Mouse (Mus musculus) bone marrow macrophage, adult 2 months (primary cell): Measurements from ENCODE around the gene Cckbr. TPM values are rescaled to one million over a fixed set of nuclear protein-coding genes. Genes with fewer than 3 reads are reported as not detected.
"Not testable (repeated sequence)": the region's sequence is repeated elsewhere in the genome, so short reads cannot be mapped to it uniquely, and the experiment has no call there.

ENCODE experiments used
- H3K27ac ChIP-seq: 2 replicates; pipeline ENCODE4 v1.5.1; 2012; ENCODE audit warnings: low read depth, low read length; ENCODE audit not compliant: insufficient read depth
- H3K4me1 ChIP-seq: 2 replicates; pipeline ENCODE4 v1.6.1; 2012; ENCODE audit warnings: low read length; ENCODE audit not compliant: control insufficient read depth, insufficient read depth
- H3K4me3 ChIP-seq: 2 replicates; pipeline ENCODE4 v1.5.1; 2012; ENCODE audit warnings: mild to moderate bottlenecking, low read length, moderate library complexity; ENCODE audit not compliant: insufficient read depth
- CTCF ChIP-seq: IDR thresholded peaks from 2 replicates; pipeline ENCODE4 v1.5.1; 2012; ENCODE audit warnings: low read depth, mild to moderate bottlenecking, low read length, moderate library complexity
- POLR2A ChIP-seq: IDR thresholded peaks from 2 replicates; pipeline ENCODE4 v1.6.1; 2012; ENCODE audit warnings: mild to moderate bottlenecking, low read depth, low read length, borderline replicate concordance
- polyA plus RNA-seq: library from polyadenylated mRNA; stranded (reverse); fragments of >200 nt; gene quantifications from 2 replicates; pipeline ENCODE4 v1.2.4, GENCODE M21; 2012; ENCODE audit not compliant: missing spikeins, insufficient read depth, insufficient read length

The Cckbr gene
- polyA plus RNA-seq, 1 experiment: not detected

DNA sequence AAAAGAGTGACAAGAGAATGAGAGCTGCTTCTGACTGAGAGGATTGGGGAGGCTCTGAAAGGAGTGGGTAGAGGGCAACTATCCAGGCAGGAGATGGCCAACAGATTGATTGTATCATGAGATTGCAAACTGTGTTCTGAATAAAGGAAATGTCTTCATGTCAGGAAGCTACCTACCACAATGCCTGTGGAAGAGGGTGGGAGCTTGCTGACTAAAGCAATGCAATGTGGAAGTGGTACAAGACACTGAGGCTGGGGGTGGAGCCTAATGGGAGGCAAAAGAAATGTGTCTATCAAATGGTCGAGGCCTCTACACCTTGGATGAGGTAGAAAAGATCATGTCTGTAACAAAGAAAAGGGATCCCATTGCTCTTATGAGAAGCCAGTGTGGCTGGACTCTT is 19.2 kb upstream of the Cckbr start:
- Histone ChIP-seq H3K27ac (no peak overlapping the region), H3K4me1 (no peaks in the 10 kb centered on the region; the same call in 1 of the 2 replicates), H3K4me3 (no peak overlapping the region)
- TF ChIP-seq POLR2A (no peak), CTCF (no peak)

DNA sequence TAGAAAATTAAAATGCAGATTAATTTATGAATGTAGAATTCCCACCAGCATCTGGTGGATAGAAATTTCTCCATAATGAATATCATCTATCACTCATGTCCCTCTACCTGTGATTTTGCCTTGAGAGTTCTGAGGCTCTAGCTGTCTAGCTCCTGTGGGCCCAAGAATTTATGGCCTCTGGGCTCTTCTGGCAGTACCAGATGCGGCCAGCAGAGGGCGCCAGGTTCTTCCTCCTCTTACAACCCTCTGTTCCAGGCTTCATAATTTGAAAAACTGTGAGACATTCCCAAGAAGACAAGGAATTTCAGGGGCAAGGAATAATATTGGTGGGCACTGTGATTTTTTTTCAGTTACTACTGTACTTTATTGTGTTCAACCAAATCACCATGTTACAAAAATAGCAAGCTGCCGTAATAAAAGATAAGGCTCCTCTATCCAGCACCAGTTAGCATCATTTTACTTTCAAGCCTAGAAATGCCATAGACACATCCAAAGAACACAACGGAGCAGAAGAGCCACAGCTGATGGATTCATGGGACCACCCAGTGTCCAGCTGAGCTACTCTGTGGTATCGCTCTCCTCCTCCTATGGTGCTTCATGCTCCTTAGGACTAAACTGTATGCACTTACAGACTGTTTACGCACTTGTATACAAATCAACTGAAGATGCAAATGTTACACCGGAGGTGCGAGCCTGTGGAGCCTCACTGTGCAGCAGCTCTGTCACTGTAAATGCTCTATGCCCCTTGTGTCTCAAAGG is 13.5 kb upstream of the Cckbr start:
- not testable (repeated sequence) for H3K4me3 ChIP-seq, H3K27ac ChIP-seq, H3K4me1 ChIP-seq
- TF ChIP-seq CTCF: peak; percentile 94

DNA sequence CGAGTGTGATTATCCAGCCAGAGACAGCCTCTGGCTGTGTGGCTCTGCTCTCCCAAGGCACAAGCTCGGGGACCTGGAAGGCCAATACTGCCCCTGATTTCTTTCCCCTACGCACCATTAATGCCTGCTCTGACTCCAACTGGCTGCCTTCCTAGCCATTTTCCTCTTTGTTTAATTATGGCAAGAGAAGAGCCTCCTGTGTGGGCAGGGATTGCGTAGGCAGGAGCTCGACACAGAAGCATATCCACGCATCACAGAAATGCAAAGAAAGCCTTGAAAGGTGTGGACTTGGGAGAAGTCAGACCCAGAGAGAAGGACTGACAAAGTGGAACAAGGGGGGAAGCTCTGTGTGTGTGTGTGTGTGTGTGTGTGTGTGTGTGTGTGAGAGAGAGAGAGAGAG is 11.1 kb upstream of the Cckbr start:
- Histone ChIP-seq H3K27ac (no peak overlapping the region), H3K4me3 (no peak overlapping the region), H3K4me1 (no peaks in the 10 kb centered on the region)
- TF ChIP-seq POLR2A (no peak), CTCF (no peak)

DNA sequence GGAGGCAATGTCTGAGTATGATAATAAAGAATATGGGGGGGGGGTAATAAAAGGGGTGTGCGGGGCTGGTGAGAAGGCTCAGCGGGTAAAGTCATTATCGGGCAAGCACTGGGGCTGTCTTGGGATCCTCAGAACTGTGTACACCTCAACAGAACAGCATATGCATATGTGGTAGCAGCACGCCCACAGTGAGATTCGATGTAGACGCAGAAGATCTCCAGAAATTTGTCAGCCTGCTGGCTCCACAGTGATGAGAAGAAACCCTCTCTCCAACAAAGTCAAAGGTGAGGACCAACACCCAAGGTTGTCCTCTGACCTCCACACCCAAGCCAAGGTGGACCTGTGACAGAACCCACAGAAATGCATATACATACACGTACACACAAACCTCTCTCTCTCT is 9.0 kb upstream of the Cckbr start:
- TF ChIP-seq CTCF (no peak), POLR2A (no peak)
- Histone ChIP-seq H3K4me1 (no peaks in the 10 kb centered on the region), H3K4me3 (no peak overlapping the region), H3K27ac (no peak overlapping the region)

DNA sequence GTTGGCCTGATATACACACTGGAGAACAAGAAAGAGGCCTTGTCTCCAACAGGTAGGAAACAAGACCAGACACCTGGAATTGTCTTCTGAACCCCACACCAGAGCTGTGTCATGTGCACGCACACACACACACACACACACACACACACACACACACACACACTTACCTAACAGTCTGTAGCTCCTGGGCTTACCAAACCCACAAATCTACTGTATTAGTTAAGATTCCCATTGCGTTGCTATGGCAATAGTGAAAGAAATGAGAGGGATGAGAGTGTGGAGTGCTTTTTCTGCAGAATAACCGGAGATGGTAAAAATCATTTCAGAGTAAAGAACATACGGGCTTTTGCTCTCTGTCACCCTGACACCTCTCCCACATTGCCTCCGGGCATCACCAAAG is 7.4 kb upstream of the Cckbr start:
- H3K4me3 ChIP-seq: no peak overlapping the region

DNA sequence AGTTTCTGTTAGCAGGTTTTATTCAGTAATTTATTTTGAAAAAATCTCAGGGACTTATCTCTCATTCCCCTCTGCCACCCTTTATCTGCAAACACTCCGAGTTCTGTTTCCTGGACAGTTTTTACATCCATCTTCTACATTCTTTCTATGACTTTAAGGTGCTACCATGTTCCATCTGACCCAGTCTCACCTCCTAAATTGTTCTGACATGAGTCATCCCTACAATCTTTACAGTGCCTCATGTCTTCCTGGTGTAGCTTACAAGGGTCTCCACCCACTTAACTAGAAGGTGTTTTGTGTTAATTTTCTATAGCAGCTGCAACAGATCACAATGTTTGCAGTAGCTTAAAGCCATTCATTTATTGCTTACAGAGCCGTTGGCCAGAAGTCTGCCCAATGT is 4.6 kb upstream of the Cckbr start:
- Histone ChIP-seq H3K4me1 (no peaks in the 10 kb centered on the region), H3K27ac (no peak overlapping the region), H3K4me3 (no peak overlapping the region)
- no peak for TF ChIP-seq CTCF

More for the DNA sequence above, 7.4 kb upstream of the Cckbr start:
- H3K4me1 ChIP-seq: no peaks in the 10 kb centered on the region
- no peak overlapping the region for H3K27ac ChIP-seq
- no peak for TF ChIP-seq CTCF
- TF ChIP-seq POLR2A: no peak

DNA sequence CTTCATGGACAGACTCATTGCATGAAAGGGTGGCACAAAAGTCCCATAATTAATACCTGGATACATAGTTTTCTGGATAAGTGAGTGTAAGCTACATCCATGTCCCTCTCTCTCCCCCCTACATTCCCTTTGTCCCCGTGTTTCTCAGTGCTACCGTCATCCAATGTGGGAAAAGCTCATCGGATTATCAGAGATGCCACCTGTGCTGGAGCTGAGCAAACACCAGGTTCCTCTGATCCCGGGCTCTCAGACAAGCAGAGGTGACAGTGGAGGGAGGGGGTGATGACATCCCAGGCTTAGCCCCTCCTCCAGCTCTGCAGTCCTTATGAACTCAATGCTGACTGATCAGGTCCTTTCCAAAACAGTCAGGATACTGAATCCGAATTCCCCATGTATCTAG is 1.2 kb upstream of the Cckbr start:
- Histone ChIP-seq H3K4me1 (no peaks in the 10 kb centered on the region), H3K4me3 (no peak overlapping the region), H3K27ac (no peak overlapping the region)
- TF ChIP-seq CTCF (no peak), POLR2A (no peak)

DNA sequence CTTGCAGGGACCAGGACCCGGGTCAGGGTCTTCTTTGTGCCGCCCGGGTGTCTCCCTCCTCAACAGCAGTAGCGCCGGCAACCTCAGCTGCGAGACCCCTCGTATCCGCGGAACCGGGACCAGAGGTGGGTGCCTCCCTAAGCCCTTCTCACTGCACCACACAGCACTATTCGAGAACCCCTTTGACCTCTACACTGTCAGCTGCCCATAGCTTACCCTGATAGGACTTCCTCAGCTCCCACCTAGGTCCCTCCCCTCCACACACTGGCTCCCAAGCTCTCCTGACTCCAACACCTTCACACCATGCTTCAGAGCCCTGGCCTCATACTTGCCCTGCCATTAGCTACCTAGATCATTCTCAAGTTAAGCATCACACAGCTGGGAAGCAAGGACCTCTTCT is 520 bp downstream of the Cckbr start:
- H3K4me1 ChIP-seq: no peaks in the 10 kb centered on the region
- H3K27ac ChIP-seq: no peak overlapping the region
- no peak overlapping the region for H3K4me3 ChIP-seq
- TF ChIP-seq POLR2A: no peak
- TF ChIP-seq CTCF: no peak

DNA sequence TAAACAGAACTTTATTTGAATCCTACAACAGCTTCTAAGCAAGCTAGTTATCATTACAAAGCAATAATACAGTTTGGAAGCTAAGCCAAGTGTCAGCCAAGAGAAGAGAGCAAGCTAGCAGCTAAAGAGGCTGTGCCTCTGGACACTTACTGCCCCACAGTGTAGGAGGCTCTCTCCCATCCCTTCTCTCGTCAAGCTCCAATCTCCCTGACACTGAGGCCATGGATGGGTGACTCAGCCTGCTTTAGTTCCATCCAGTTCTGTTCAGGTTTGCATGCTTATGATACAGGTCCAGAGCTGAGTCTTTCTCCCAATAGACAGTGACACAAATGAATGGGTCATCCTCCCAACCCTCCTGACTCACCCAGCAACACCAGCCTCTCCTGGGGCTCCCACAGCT is 6.5 kb downstream of the Cckbr start:
- no peak overlapping the region for H3K27ac ChIP-seq
- no peaks in the 10 kb centered on the region for H3K4me1 ChIP-seq
- no peak for TF ChIP-seq CTCF
- TF ChIP-seq POLR2A: no peak

DNA sequence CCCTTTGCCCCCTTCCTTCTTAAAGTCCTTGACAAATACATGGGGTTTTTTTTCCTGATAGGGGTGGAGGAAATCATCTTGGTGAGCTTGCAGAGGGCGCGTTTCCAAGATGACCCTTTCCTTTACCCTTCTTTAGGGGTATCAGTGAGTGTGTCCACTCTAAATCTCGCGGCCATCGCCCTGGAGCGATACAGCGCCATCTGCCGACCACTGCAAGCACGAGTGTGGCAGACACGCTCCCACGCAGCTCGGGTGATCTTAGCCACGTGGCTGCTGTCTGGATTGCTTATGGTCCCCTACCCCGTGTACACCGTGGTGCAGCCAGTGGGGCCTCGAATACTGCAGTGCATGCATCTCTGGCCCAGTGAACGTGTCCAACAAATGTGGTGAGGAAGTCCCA is 8.3 kb downstream of the Cckbr start:
- Histone ChIP-seq H3K4me1 (no peaks in the 10 kb centered on the region), H3K27ac (no peak overlapping the region), H3K4me3 (no peak overlapping the region)
- TF ChIP-seq POLR2A: no peak
- no peak for TF ChIP-seq CTCF

More for the DNA sequence above, 6.5 kb downstream of the Cckbr start:
- no peak overlapping the region for H3K4me3 ChIP-seq

DNA sequence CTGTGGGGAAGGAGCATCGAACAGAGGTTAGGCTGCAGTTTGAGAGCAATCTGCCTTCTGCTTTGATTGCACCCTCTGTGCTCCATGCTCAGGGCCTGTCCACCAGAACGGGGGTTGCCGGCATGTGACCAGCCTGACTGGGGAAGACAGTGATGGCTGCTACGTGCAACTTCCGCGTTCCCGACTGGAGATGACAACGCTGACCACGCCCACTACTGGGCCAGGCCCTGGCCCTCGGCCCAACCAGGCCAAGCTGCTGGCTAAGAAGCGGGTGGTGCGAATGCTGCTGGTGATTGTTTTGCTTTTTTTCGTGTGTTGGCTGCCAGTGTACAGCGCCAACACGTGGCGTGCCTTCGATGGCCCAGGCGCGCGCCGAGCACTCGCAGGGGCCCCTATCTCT is 9.3 kb downstream of the Cckbr start:
- no peak overlapping the region for H3K27ac ChIP-seq
- TF ChIP-seq CTCF: no peak
- TF ChIP-seq POLR2A: no peak
- H3K4me1 ChIP-seq: no peaks in the 10 kb centered on the region
- H3K4me3 ChIP-seq: no peak overlapping the region
